Mouse (Mus musculus) embryo, embryonic 10.5 days (tissue): ENCODE results near the gene Cd47.
A peak's percentile ranks its signal among the peaks of the same experiment; 100 is the strongest.
"Not testable (repeated sequence)": the region's sequence is repeated elsewhere in the genome, so short reads cannot be mapped to it uniquely, and the experiment has no call there.

Experiments used
- DNase-seq: peaks from one replicate; pipeline ENCODE4 v3.0.0-alpha.2; 2015; ENCODE audit warnings: low spot score

The Cd47 gene

DNA sequence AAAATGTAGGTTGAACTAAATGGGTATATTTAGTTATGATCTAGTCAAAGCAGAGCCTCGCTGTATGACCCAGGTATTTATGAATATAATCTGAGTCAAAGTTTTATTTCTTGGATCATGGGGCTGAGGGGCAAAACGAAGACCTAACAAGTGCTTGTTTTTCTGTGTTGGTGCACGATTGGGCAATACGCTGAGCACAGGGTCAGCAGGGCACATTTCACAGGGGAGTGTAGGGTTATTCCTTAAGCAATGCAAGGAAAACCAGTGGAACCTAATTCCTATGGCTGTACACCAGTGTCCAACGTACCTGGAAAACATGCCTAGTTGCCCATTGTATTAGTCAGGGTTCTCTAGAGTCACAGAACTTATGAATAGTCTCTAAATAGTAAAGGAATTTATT lies 12.6 kb upstream of the Cd47 start:
- DNase-seq, result no peak

DNA sequence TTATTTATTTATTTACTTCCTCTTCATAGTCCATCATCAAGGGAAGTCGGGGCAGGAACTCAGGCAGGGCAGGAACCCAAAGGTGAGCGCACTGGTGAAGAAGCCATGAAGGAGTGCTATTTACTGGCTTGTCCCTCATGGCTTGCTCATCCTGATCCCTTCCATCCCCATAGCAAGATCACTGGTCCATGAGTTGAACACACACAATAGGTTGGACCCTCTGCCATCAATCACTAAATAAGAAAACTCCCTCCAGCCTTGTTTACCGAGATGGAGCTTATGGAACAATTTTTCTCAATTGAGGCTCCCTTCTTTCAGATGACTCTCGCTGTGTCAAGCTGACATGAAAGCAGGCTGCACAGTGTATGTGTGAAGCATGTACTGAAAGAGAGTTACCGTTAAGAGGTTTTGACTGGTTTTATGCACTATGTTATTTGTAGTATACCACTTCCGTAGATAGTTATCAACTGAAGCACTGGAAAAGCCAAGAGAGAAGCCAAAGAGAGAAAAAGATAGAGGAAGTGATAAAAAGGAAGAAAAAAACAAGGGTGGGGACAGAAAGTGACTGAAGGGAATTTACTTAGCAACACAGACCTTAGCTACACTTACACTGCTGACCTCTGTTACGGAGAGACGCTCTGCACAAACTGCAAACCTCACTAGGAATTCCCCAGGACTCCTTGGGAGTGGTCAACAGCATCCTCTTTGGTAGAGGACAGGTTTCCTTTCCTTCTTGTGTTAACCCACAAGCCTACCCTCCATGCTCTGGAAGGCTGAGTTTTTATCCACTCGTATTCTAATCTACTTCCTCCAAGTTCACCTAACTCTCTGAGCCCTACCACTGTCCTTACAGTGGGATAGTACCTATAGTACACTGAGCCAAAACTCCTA lies 9.5 kb upstream of the Cd47 start:
- DNase-seq, result no peak

DNA sequence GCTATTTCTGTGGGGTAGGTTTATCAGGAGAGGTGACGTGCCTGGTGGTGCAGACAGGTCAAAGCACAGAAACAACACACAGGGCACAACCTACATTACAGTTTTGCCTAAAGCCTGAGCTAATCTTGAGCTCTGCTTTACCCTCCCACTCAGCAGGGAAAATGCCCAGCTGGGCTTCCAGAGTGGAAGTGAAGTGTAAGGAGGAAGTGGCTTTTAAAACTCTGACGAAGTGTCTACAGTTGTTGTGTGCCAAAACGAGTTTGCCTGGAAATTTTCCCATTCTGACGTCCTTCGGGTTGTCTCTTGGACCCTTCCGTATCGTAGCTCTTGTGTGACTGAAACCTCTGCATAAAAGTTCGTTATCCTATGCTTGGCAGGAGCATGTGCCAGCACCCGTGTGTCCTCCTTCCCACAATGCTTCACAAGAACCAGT lies 7.9 kb upstream of the Cd47 start:
- no peak for DNase-seq

DNA sequence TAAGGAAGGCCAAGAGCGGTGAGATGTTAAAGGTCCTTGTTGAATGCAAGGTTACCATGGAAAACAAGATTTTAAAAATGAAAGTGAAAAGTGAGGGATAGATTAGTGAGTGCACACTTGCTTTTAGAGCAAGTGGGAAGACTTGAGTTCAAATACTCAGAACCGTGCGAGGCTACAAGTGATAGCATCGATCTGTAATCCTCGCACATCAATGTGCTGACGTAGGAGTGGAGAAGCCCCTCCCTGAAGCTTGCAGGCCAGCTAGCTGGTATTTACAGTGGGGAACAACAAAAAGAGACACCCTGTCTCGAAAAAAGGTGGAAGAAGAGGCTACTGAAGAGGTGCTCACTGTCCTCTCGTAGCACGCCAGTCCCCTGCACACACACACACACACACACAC lies 6.7 kb upstream of the Cd47 start:
- DNase-seq, result no peak

DNA sequence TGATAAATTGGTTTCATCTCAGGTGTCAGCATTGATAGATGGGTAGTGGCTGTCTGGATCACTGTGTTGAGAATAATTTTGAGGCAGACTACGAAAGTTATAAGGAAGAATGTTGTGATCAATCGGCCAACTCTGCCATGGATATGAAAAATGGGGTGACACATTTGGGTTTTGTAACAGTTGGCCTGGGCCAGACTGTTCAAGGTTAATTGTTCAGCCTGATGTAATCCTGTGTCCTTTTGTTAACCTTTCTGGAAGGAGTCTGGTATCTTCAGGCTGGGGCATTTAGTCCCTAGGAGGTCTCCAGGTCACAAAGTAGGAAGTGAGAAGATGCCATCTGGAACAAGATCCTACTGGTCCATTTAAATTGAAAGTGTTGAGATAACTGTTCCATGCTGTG lies 4.1 kb upstream of the Cd47 start:
- DNase-seq, result no peak

DNA sequence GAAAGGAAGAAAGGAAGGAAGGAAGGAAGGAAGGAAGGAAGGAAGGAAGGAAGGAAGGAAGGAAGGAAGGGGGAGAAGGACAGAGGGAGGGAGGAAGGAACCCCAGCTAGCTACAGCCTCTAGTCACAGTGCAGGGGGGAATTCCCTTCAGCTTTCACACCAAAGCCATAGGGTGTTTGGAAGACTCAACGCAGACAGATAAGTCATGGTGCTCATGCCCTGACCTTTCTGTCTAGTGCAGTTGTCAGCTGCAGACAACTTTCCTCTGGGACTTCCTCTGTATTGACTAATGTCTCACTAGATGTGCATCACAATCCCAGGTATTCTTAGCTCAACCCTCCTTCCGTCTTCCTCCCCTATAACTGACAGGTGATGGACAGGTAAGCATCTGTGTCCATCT lies 3.4 kb upstream of the Cd47 start:
- no peak for DNase-seq

DNA sequence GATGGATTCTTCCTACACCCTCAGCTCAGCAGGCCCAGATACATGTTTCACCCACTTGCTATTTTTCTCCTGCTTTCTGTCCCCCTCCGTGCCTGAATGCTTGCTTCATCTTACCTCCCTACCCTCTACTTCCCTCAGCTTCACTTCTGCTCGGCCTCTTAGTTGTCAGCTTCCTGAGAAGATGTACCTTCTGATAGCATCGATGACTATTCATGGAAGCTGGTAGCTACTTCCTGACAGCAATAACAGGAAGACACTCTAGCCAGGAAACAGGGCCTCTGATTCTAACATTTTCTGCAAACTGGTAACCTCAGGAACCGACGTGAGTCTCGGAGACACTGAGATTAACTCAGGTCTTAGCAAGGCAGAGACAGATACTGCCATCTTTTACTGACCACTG lies 1.5 kb upstream of the Cd47 start:
- no peak for DNase-seq

DNA sequence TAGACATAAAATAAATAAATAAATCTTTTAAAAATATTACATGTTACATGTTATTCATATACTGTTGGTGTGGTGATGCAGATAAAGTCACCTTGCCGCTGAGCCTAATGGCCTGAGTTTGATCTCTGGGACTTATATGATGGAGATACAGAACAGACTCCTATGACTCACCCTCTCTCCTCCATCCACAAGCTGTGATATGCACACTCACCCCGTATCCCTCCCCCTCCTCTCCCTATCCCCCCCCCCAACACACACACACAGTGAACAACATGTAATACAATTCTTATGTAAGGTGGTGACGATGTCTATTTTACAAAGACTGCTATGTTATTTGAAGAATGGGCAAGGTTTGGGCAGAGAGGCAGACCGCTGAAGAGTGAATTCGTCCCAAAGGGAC lies 663 bp downstream of the Cd47 start:
- DNase-seq, result no peak

DNA sequence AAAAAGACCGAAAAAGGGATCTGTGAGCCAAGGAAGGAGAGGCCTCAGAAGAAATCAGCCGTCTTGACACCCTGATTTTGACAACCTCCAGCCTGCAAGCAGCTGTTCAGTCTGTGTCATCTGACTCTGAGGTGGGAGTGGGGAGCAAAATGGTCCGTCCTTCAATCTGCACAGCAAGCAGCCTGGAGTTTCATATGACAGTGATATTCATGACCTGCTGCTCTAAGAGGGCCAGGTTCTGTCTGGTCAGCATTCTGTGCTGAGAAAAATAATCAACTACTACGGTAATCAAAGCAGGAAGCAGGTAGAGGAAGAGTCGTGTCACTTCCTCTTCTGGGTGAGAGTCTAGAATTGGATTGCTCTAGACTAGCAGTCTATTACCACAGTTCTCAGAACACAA lies 1.1 kb downstream of the Cd47 start:
- no peak for DNase-seq

DNA sequence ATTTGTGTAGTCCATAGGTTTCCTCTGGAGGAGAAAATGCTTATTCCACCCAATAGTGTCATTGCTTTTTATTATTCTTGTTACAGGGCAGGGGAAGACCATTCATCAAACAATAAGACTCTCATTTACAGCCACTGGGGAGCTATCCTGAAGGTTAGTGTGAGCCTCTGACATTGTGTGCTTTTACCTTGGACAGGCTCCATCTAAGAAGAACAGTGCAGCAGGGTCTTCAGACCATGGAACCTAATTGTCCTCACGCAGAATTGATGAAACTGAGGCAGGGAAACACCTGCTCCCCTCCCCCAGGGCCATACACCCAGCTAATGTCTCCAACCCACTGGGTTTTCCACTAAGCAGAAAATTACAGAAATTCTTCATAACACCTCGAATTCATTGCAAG lies 2.7 kb downstream of the Cd47 start:
- DNase-seq, result no peak

DNA sequence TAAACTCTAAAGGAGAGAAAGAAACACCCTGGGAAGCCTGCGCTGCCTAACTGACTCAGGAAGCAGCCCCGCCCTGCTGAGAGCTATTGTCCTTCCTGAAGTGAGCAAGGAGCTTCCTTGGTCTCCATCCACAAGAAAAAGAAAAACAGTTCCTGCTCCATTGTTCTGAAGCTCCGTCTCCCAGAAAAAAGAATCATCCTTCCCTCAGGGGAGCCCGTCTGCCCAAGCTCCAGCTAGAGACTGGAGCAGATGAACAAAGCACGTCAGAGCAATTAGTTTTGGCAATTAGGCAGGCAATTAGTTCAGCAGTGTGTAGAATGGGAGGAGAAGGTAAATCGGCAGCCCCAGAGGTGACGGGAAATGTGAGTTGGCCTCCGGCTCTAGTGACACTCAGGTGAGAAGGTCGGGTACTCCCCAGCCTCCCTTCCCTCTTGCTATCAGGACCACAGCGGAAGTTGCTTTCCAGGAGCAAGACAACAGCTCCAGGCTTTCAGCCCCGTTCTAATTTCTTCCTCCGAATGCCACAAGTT lies 3.7 kb downstream of the Cd47 start:
- peak; percentile 68 for DNase-seq

DNA sequence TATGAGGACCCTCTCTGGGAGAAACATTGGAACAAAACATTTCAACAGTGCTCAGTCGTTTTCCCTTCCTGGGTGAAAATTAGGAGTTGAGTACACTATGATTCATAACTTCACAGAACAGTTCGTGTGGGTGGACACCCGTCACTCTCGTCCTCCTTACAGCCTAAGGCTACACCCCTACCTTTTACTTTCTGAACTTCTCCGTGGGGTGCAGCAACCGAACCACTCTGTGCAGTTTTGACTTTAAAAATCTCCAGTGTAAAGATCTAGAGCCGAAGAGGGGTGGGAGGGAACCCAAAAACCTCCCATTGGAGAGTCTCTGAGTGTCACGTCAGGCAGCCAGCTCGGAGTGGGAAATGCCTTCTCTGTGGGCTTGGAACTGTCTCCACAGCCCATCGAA lies 6.6 kb downstream of the Cd47 start:
- no peak for DNase-seq

DNA sequence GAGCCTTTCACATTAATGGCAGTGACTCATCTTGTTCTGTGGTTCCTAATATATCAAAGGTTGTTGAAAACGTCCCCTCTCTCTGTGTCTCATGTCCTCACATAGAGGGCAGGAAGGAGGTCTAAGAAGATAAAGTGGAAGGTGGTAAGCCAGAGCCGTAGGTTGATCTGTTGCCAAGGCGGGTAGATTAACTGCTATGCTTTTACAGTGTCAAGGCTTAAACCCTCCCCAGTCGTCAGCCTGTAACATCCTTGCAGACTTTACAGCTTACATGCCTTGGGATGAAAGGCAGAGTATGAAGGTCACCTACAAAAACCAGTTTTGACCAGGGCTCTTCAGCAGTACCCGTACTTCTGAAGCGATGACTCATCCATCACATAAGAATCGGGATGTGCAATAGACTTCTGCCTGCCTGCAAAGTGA lies 7.1 kb downstream of the Cd47 start:
- no peak for DNase-seq

DNA sequence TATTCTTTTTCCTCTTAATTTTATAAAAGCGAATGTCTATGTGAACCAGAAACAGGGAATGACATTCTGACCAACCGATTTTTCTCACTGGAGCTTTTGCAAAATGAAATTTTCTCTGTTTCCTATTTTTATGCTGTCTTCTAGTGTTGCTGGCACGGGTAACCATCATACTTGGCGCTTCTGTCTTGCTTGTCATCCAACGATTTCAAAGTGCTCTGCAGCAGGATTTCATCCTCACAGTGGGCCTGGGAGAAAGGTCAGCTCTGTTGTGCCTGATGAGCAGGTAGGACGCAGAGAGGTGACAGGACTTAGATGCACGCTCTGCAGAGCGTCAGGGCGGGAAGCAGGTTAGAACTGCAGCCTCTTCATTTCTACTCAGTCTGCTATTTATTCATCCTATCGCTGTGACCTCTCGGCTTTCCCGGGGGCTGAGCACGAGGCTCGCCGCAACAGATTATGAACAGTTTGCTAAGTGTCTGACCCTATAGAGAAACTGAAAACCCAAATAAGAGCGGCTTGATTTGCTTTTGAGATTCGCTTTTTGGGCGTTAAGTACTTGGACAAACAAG lies 7.6 kb downstream of the Cd47 start:
- no peak for DNase-seq

DNA sequence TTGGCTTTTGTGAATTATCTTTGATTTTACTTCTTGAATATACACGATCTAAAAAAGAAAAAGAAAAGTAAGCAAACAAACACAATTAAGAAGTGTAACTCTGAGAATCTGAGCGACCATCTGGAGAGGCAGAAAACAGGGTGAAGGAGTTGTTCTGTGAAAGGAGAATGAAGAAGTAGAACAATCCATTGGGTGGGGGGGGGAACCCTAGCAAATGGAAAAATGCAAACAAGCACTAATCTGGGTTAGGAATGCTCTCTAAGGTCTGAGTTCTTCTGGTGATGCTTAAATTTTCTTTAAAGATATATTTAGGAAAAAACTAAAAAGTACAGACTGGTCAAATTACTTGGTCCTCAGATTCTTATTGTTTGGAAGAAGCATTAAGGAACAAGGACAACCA lies 11.6 kb downstream of the Cd47 start:
- DNase-seq, result no peak

DNA sequence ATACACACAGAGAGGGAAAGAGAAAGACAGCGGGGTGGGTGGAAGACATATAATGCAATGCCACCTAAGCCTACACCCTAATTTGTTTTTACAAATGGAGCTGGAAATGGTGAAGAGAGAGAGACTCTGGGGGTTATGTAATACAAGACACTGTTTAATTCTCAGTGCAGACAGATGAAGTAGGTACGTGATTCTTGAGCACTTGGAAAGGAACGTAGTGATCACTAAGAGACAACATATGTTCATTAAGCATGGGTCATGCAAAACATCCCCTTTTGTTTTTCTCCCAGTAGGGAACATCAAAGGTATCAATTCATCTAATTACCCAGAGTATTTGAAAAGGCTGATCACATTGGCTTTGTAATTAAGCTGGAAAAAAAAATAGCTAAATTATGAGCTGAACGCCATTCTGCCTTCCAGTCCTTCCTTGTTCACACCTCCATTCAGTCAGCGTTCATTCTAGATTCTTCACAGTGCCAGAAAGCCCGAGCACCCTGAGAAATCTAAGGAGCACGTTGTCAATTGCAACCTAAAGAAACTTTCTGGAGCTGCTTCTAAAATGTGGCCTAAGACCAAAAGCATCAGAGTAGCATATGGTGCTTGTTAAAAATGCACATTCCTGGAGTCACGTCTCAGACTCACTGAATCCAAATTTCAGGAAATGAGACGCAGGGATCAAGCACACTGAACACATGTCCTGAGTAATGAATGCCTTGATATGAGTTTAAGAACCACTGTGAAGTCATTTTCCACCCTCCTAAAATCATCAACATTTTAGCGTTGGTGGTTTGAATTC lies 12.7 kb downstream of the Cd47 start:
- DNase-seq, result peak; percentile 53

DNA sequence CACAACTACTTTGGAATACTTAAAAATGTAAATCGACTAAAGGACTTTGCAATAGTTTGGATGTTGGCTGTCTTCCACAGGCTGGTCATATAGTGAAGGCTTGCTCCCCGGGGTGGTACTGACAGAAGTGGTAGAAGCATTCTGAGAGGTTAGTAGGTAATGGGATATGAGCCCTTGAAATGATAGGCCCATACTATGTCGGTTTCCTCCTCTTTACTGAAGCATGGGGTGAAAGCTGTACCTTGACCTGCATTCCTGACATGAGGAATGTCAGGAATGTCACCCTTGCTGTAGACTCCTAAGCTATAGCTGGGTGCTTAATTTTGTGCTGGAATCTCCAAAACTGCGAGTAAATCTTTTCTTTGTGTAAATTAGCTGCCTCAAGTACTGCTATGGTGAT lies 14.1 kb downstream of the Cd47 start:
- DNase-seq, result no peak

DNA sequence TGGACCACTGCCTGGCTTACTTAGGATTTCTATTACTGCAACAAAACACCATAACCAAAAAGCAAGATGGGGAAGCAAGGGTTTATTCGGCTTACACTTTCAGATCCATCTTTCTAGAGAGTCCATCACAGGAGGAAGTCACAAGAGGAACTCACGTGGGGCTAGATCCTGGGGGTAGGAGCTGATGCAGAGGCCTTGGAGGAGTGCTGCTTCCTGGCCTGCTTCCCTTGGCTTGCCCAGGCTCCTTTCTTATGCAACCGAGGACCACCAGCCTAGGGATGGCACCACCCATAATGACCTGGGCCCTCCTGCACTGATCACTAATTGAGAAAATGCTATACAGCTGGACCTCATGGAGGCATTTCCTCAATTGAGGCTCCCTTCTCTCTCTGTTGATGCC lies 16.6 kb downstream of the Cd47 start:
- no peak for DNase-seq

DNA sequence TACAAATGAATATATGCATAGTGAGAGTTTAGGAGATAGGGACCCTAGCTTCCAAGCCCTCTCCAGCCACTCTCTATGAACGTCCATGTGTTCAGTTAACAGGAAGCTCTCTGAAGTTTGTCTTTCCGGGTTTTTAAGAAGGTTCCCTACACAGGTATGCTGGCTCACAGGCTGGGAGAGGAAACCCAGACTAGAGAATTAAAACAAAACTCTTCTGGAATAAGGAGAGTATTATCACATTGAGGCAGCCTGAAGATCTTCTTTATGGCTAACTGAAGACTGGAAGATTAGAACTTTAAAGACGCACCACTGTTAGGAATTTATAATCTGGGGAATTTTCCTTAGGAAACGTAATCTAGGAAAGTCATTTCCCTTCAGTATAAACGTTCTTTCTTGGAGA lies 17.8 kb downstream of the Cd47 start:
- no peak for DNase-seq

DNA sequence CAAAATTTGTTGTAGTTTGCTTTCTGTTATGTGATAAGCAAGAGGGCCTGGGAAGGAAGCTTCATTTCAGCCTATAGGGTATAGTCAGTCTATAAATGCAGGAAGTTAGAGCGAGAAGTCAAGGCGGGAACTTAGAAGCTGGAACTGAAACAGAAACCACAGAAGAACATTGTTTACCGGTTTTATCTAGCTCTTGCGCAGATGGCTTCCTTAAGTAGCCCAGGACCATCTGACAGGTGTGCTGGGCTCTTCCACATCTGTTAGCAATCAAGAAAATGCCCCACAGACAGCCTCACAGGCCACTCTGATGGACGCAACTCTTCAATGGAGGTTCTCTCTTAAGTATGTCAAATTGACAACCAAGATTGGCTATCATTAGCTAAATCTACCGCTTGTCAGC lies 18.3 kb downstream of the Cd47 start:
- no peak for DNase-seq

DNA sequence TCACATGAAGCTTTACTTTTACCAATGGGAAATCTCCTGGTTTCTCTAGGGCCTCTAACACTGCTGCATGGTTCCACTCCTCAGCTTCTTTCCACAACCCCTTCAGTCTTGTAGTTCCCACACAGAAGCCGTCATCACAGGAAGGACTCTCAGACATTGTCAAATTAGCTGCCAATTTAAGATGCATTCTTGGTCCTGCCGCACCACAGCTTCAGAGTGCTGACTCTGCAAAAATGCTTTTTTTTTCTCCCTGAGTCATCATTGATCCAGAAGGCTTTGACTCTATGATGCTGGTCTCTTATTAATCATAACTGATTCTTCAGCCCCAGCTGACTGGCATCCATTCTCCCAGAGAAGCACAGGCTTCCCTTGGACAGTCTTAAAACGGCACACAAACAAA lies 19.2 kb downstream of the Cd47 start:
- no peak for DNase-seq

DNA sequence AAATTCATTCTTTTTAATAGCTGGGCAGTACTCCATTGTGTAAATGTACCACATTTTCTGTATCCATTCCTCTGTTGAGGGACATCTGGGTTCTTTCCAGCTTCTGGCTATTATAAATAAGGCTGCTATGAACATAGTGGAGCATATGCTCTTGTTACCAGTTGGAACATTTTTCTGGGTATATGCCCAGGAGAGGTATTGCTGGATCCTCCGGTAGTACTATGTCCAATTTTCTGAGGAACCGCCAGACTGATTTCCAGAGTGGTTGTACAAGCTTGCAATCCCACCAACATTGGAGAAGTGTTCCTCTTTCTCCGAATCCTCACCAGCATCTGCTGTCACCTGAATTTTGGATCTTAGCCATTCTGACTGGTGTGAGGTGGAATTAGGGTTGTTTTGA lies 30.6 kb downstream of the Cd47 start:
- DNase-seq, result not testable (repeated sequence)

DNA sequence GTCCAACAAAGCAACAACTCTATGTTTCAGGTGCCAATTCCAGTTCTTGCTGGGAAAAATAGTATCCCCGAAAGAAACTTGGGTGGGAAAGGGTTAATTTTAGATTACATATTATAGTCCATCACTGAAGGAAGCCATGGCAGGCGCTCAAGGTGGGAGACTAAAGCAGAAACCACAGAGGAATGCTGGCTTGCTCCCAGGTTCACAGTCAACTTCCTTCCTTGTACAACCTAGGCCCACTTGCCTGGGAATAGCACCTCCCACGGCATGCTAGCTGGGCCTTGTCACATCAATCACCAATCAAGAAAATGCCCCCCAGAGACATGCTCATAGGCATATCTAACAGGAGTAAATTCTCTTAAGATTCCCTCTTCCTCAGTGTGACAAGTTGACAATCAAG lies 32.0 kb downstream of the Cd47 start:
- DNase-seq, result no peak
